Mouse (Mus musculus): ENCODE results near the gene Epc2.

- TF ChIP-seq POLR2A (IDR thresholded peaks at IDR 0.05; ENCODE audit: control insufficient read depth, extremely low read depth, insufficient read depth, low read length, poor library complexity), result no peak
- TF ChIP-seq CTCF (IDR thresholded peaks at IDR 0.05; ENCODE audit: borderline replicate concordance, control insufficient read depth, extremely low read depth, insufficient read depth, low read length, poor library complexity), result no peak
Measured at GRCm38 (mm10) chr2:49467038-49467437, 15.8 kb downstream of the Epc2 start.

Measured in thymus, adult 2 months (tissue).